Mouse (Mus musculus) embryonic facial prominence, embryonic 11.5 days (tissue): ENCODE measurements around the gene Dgkd. TPM values are rescaled to one million over a fixed set of nuclear protein-coding genes. Genes with fewer than 3 reads are reported as not detected.

ENCODE experiments used
- ATAC-seq: fragments of 200-750 bp; cut with Nextera tagmentation; replicated peaks from 2 replicates; pipeline ENCODE4 v1.8.0; 2017; ENCODE audit warnings: low read depth; ENCODE audit not compliant: insufficient number of reproducible peaks, low FRiP score, low TSS enrichment
- DNase-seq: peaks from one replicate; pipeline ENCODE4 v3.0.0-alpha.2; 2015; ENCODE audit warnings: low spot score
- H3K27ac ChIP-seq: fragments of 300-500 bp; sonication (generic); replicated peaks from 2 replicates; pipeline ENCODE4 v1.5.1; 2014; ENCODE audit warnings: mild to moderate bottlenecking, low read depth, low read length, control low read depth
- H3K27me3 ChIP-seq: fragments of 300-500 bp; sonication (generic); 2 replicates; pipeline ENCODE4 v1.6.1; 2014; ENCODE audit warnings: mild to moderate bottlenecking, low read length, moderate library complexity, mixed read lengths; ENCODE audit not compliant: control insufficient read depth, insufficient read depth
- H3K36me3 ChIP-seq: fragments of 300-500 bp; sonication (generic); replicated peaks from 2 replicates; pipeline ENCODE4 v1.6.1; 2014; ENCODE audit warnings: low read depth, mild to moderate bottlenecking, low read length, moderate library complexity, mixed read lengths; ENCODE audit not compliant: control insufficient read depth, insufficient read depth
- H3K4me1 ChIP-seq: fragments of 300-500 bp; sonication (generic); 2 replicates; pipeline ENCODE4 v1.6.1; 2014; ENCODE audit warnings: low read length, mixed read lengths; ENCODE audit not compliant: control insufficient read depth, insufficient read depth
- H3K4me2 ChIP-seq: fragments of 300-500 bp; sonication (generic); 2 replicates; pipeline ENCODE4 v1.6.1; 2014; ENCODE audit warnings: low read depth, mild to moderate bottlenecking, control low read depth, low read length, moderate library complexity
- H3K4me3 ChIP-seq: fragments of 300-500 bp; sonication (generic); 2 replicates; pipeline ENCODE4 v1.5.1; 2014; ENCODE audit warnings: low read depth, low read length, control low read depth
- H3K9ac ChIP-seq: fragments of 300-500 bp; sonication (generic); replicated peaks from 2 replicates; pipeline ENCODE4 v1.6.1; 2014; ENCODE audit warnings: mild to moderate bottlenecking, control low read depth, low read length
- H3K9me3 ChIP-seq: fragments of 300-500 bp; sonication (generic); replicated peaks from 2 replicates; pipeline ENCODE4 v1.6.1; 2016; ENCODE audit warnings: mild to moderate bottlenecking, low read length, inconsistent platforms, mixed read lengths; ENCODE audit not compliant: control insufficient read depth
- WGBS: fragments of 180-500 bp; shearing (Covaris S2); extraction: QIAGEN DNeasy Blood & Tissue Kit; methylation state at CpG from one replicate; pipeline ENCODE4 v1.1.7; 2014; 5-methylcytosine and 5-hydroxymethylcytosine counted together
- polyA plus RNA-seq: library from polyadenylated mRNA; unstranded; fragments of >200 nt; fragmentation: Nextera tagmentation; extraction: Ambion mirVana; gene quantifications from 2 replicates; pipeline ENCODE4 v1.2.1, GENCODE M21; 2014

Dgkd gene
- polyA plus RNA-seq, 1 experiment from 2014 or later, result 33.5 TPM

DNA sequence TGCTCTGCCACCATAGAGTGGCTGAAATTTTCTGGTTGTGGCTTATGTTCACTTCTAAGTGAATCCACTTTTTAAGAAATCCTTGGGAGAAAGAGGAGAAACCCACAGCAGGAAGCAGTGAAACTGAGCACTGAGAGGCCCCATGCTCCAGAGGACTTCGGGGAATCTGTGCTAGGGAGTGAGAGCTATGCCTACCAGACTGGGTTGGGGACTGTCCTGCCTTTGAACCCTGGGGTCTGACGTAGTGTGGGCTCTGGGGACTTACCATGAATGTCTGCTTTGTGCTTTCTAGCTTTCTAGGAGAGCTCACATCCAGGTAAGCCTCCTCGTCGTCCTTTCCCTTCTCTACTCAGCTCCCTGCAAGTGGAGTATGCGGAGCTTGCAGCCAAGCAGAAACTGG is 16.1 kb upstream of the Dgkd start:
- Histone ChIP-seq H3K4me1 (no peaks in the 10 kb centered on the region), H3K36me3 (no peaks in the 10 kb centered on the region), H3K4me3 (no peak overlapping the region), H3K9me3 (no peaks in the 10 kb centered on the region), H3K27ac (0 out of 2 replicates have a peak overlapping the region, but pooled peaks have one; percentile 1), H3K27me3 (no peaks in the 10 kb centered on the region), H3K9ac (no peak overlapping the region), H3K4me2 (no peak overlapping the region)
- no peak for ATAC-seq
- peak; percentile 37 for DNase-seq
- 23% methylated on average over 5 of the region's 5 CpGs for WGBS

DNA sequence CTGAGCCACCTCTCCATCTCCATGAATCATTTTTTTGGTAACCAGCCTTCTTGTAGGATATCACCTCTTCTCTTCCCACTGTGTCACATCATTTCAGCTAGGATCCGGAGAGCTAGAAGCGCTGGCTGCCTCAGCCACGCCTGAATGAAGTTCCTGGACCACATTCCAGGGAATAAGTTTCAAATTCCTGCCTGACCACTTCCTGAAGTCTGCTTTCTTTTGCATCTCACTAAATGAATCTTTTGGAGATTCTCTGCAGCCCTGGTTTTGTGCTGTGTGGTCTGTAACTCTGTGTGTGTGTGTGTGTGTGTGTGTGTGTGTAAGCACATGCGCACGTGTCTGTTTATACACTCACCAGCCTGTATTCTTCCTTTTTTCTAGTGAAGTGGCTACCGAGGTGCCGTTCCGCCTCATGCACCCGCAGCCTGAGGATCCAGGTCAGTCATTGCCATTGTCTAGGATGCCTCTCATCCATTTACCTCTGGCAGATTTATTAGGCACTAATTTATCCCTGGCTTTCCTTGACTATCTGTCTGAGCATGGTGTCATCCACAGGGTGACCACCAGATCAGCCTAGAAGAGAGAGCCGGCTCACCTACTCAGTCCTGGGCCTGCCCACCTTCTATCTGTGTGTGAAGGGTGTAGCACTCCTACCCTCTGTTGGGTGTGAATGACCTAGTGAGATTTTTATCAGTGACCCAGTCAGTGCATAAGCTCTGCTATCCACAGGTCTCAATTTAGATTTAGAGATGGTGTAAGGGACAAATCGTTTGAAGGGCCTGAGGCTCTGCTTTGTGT is 12.5 kb upstream of the Dgkd start:
- DNase-seq, result no peak
- no peak overlapping the region for H3K9ac ChIP-seq
- 72% methylated on average over 11 of the region's 11 CpGs for WGBS
- no peaks in the 10 kb centered on the region for H3K27me3 ChIP-seq
- H3K4me3 ChIP-seq, result no peak overlapping the region
- H3K27ac ChIP-seq, result no peak overlapping the region
- H3K4me1 ChIP-seq, result no peaks in the 10 kb centered on the region
- ATAC-seq, result no peak
- no peak overlapping the region for H3K4me2 ChIP-seq
- H3K9me3 ChIP-seq, result no peaks in the 10 kb centered on the region
- H3K36me3 ChIP-seq, result no peaks in the 10 kb centered on the region

DNA sequence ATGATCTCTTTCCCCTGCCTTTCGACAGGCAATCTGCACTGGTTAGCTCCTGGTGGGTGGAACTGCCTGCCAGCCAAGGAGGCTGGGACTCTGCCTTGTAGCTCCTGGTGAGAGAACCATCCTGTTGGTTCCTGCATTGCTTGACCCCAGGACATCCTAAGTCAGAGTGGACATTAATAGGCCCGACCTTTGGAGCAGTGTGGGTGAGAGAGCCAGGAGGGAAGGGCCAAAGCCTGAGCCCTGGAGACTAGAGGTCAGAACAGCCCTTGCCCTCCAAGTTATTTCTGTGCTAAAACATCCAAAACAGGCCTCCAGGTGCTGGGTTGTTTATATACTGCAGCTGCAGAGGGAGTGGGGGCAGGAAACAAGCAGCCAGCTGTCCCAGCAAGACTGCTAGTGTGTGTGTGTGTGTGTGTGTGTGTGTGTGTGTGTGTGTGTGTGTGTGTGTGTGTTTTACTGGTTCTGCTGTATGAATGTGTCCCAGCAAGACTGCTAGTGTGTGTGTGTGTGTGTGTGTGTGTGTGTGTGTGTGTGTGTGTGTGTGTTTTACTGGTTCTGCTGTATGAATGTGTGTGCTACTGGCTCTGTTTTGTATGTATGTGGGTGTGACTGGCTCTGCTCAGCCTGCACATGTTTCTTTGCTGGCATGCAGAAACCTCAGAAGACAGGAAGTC is 6.1 kb upstream of the Dgkd start:
- ATAC-seq (0 out of 2 replicates have a peak, but pooled peaks have one; percentile 41), DNase-seq (peak; percentile 58)
- no peak overlapping the region for H3K4me2 ChIP-seq
- no peak overlapping the region for H3K27ac ChIP-seq
- no peak overlapping the region for H3K4me3 ChIP-seq
- H3K9me3 ChIP-seq, result no peaks in the 10 kb centered on the region
- no peaks in the 10 kb centered on the region for H3K4me1 ChIP-seq
- H3K9ac ChIP-seq, result no peak overlapping the region
- no peaks in the 10 kb centered on the region for H3K36me3 ChIP-seq
- no peaks in the 10 kb centered on the region for H3K27me3 ChIP-seq
- WGBS, result 31% methylated on average over 2 of the region's 2 CpGs

DNA sequence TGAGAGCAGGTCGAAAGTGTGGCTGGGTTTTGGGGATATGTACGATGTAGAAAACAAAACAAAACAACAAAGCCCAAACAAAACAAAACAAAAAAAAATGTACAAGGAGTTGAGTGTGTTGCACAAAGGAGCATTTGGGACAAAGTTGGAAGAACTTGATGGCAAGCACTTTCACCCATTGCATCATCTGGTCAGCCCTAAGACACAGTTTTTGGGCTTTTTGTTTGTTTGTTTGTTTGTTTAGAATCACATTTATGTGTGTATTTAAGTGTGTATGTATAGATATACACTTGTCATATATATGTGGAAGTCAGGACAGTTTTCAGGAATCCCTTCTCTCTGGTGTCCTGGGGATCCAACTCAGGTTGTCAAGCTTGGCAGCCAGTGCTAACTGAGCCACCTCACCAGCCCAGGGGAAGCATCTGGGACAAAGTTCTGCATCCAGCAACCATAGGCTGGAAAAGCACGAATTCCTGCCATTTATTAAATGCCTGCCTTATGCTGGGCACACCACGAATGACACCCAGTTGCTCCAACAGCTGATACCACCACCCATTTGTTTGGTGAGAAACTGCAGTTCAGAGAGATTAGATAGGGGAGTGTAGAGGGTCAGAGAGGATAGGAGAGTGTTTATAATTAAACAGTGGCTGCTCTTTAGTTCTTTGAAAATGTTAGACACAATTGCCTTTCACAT is 5.5 kb upstream of the Dgkd start:
- Histone ChIP-seq H3K9me3 (no peaks in the 10 kb centered on the region), H3K27me3 (no peaks in the 10 kb centered on the region), H3K4me2 (no peak overlapping the region)

DNA sequence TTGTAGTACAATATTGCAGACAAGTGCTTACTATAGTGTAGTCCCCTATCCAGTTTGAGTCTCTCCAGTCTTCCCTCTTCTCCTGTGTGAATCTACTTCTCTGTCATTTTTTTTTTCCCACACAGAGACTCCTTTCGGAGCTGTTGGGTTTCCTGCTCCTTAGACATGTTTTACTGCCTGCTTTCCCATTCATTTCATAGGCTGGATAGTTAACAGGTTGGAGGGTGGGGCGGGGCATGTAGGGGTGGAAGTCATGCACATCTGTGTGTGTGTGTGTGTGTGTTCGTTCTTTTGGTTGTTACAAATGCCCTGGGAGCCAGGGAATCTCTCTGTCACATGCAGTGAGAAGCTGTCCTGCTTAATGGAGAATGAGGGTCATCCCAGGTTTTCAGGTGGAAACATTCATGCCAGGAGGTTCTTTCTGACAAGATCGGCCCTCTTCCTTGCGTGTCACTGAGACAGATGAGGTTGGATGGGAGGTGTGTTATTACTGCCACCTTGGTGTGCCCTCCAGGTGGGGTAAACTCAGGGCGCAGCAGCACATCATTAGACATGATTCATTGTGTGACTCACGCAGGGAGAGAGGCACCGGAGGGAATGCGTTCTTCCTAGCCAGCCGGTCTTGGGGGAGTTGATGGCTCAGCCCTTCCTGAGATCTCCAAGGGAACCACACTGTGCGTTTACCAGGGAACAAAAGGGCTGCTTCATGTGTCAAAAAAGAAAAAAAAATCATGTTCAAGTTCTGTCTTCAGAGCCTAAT is 4.7 kb upstream of the Dgkd start:
- H3K27me3 ChIP-seq, result no peaks in the 10 kb centered on the region
- H3K9me3 ChIP-seq, result no peaks in the 10 kb centered on the region
- no peak overlapping the region for H3K4me2 ChIP-seq
- no peak overlapping the region for H3K9ac ChIP-seq
- no peak overlapping the region for H3K4me3 ChIP-seq
- H3K27ac ChIP-seq, result no peak overlapping the region
- 60% methylated on average over 11 of the region's 11 CpGs for WGBS
- H3K36me3 ChIP-seq, result no peaks in the 10 kb centered on the region
- no peaks in the 10 kb centered on the region for H3K4me1 ChIP-seq
- DNase-seq (no peak), ATAC-seq (no peak)

More for the DNA sequence above, 5.5 kb upstream of the Dgkd start:
- WGBS, result 38% methylated on average over 4 of the region's 4 CpGs
- Histone ChIP-seq H3K4me3 (no peak overlapping the region), H3K9ac (no peak overlapping the region), H3K27ac (no peak overlapping the region), H3K4me1 (no peaks in the 10 kb centered on the region), H3K36me3 (no peaks in the 10 kb centered on the region)
- ATAC-seq (no peak), DNase-seq (no peak)

DNA sequence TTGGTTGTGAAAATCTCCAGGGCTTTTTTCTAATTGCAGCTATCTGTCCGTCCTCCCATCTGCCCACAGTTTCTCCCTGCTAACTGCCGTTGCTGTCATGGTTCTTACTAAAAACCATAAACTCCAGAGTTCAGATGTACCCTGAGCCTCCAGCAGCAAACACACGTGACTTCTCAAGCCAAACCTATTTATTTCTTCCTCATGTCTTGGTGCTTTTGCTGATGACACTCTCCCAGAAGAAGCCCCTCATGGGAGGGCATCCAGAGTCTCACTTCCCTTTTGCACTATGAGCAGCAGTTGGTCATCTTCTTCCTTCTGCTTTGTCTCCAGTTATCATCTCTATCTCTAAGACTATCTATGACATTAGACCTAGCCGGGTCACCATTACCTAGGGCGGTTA is 3.8 kb upstream of the Dgkd start:
- Histone ChIP-seq H3K27ac (no peak overlapping the region), H3K4me3 (no peak overlapping the region), H3K36me3 (no peaks in the 10 kb centered on the region), H3K9ac (no peak overlapping the region), H3K4me1 (peaks cover 3% of the 10 kb centered on the region; the same call in 1 of the 2 replicates), H3K27me3 (no peaks in the 10 kb centered on the region), H3K4me2 (no peak overlapping the region), H3K9me3 (no peaks in the 10 kb centered on the region)
- no peak for DNase-seq
- no peak for ATAC-seq
- WGBS, result 77% methylated on average over 5 of the region's 5 CpGs

DNA sequence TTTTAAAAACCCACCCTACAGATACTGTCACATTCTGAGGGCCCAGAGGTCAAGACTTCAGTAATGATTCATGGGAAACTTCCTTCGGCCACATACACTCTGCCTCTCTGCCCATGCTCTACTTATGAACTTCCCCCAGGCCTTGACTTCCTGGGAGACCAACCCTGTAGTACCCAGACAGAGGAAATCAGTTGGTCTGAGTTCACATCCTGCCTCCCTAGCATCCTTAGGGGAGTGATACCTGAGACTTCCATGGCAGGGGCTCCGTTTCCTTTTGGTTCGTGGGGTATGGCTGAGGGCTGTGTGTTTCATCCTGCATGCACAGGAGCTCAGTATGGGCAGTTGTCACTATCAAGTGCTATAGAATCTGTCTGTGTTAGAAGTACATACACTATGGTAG is 1.7 kb upstream of the Dgkd start:
- Histone ChIP-seq H3K4me1 (peaks cover 10% of the 10 kb centered on the region; the same call in 1 of the 2 replicates), H3K36me3 (no peaks in the 10 kb centered on the region), H3K27ac (no peak overlapping the region), H3K27me3 (no peaks in the 10 kb centered on the region), H3K9ac (no peak overlapping the region), H3K4me2 (no peak overlapping the region), H3K9me3 (no peaks in the 10 kb centered on the region), H3K4me3 (no peak overlapping the region)
- DNase-seq (no peak), ATAC-seq (no peak)
- 78% methylated on average over 3 of the region's 3 CpGs for WGBS
